ENCODE assay signal across 11 mouse cellular contexts in genomic region chr6:143464907-143465537, GRCm38 (mm10).
DNase-seq lines count a peak whose midpoint lies in the region; ATAC-seq and TF ChIP-seq lines count a peak whose summit lies in the region.
"Had no signal": no experiment of that assay in that cellular context is flagged by ENCODE, and none has a peak within 500 bp of the region (broad histone marks: within the 10 kb centered on the region; RNA-seq: fewer than 3 reads in every experiment).

No protein-coding gene starts in this region.

- no peak overlapping the region for H3K4me3 ChIP-seq in intestine, postnatal 0 days (ENCODE audit: low read depth, low read length)
- no peak overlapping the region for H3K4me3 ChIP-seq in intestine, embryonic 16.5 days (ENCODE audit: low read length)
- no peak overlapping the region for H3K4me3 ChIP-seq in lung, embryonic 14.5 days (ENCODE audit: low read depth, low read length)
- H3K4me3 ChIP-seq in forebrain, embryonic 16.5 days (replicated peaks; ENCODE audit: low read length): no peak overlapping the region
- no peak overlapping the region for H3K4me3 ChIP-seq in hindbrain, embryonic 14.5 days (replicated peaks; ENCODE audit: low read length)
- H3K4me3 ChIP-seq: erythroblast, embryonic 14.5 days; lung, embryonic 15.5 days had no signal

- 74% methylated on average over 12 of the region's 12 CpGs for WGBS in intestine, postnatal 0 days
- WGBS in intestine, embryonic 16.5 days: 75% methylated on average over 12 of the region's 12 CpGs
- WGBS in lung, embryonic 14.5 days: 72% methylated on average over 12 of the region's 12 CpGs
- 80% methylated on average over 12 of the region's 12 CpGs for WGBS in forebrain, embryonic 16.5 days
- 77% methylated on average over 12 of the region's 12 CpGs for WGBS in hindbrain, embryonic 14.5 days

- peak; percentile 59 for DNase-seq in 416B (ENCODE audit: low read depth)
- DNase-seq in ES-CJ7 (ENCODE audit: low read depth, low spot score): peak; percentile 43
- DNase-seq in lung, embryonic 14.5 days: peak; percentile 16
- DNase-seq in hindbrain, embryonic 14.5 days (ENCODE audit: low spot score): no peak
- DNase-seq: layer of hippocampus, postnatal 36 days had no signal

- ATAC-seq in intestine, postnatal 0 days: no peak
- no peak for ATAC-seq in intestine, embryonic 16.5 days
- no peak for ATAC-seq in lung, embryonic 14.5 days (ENCODE audit: insufficient read depth)
- no peak for ATAC-seq in forebrain, embryonic 16.5 days
- no peak for ATAC-seq in hindbrain, embryonic 14.5 days (ENCODE audit: low FRiP score)
- ATAC-seq: hindbrain, embryonic 16.5 days had no signal

- H3K27me3 ChIP-seq in intestine, postnatal 0 days (replicated peaks; ENCODE audit: control insufficient read depth, insufficient read depth, low read length): no peaks in the 10 kb centered on the region
- H3K27me3 ChIP-seq in intestine, embryonic 16.5 days (replicated peaks; ENCODE audit: control insufficient read depth, insufficient read depth, low read length): no peaks in the 10 kb centered on the region
- H3K27me3 ChIP-seq in lung, embryonic 14.5 days (ENCODE audit: insufficient read depth, low read length): no peaks in the 10 kb centered on the region
- H3K27me3 ChIP-seq in forebrain, embryonic 16.5 days (replicated peaks; ENCODE audit: control insufficient read depth, insufficient read depth, low read length): no peaks in the 10 kb centered on the region
- no peaks in the 10 kb centered on the region for H3K27me3 ChIP-seq in hindbrain, embryonic 14.5 days (ENCODE audit: control insufficient read depth, insufficient read depth, low read length)
- H3K27me3 ChIP-seq: lung, embryonic 15.5 days had no signal

- no peak overlapping the region for H3K4me2 ChIP-seq in intestine, postnatal 0 days (replicated peaks; ENCODE audit: low read depth)
- H3K4me2 ChIP-seq in intestine, embryonic 16.5 days (ENCODE audit: low read depth, low read length): no peak overlapping the region
- H3K4me2 ChIP-seq in lung, embryonic 14.5 days: no peak overlapping the region
- H3K4me2 ChIP-seq in forebrain, embryonic 16.5 days (ENCODE audit: low read length): no peak overlapping the region
- H3K4me2 ChIP-seq in hindbrain, embryonic 14.5 days (replicated peaks): no peak overlapping the region
- H3K4me2 ChIP-seq: lung, embryonic 15.5 days had no signal

- peak; percentile 68 for TF ChIP-seq CTCF in intestine, postnatal 0 days (IDR thresholded peaks at IDR 0.05; ENCODE audit: low read depth)
- peak; percentile 62 for TF ChIP-seq CTCF in lung, embryonic 14.5 days (IDR thresholded peaks at IDR 0.05; ENCODE audit: low read depth)

- H3K9ac ChIP-seq in intestine, postnatal 0 days (ENCODE audit: low read depth, low read length): no peak overlapping the region
- H3K9ac ChIP-seq in intestine, embryonic 16.5 days (ENCODE audit: low read depth, low read length): no peak overlapping the region
- no peak overlapping the region for H3K9ac ChIP-seq in lung, embryonic 14.5 days
- no peak overlapping the region for H3K9ac ChIP-seq in forebrain, embryonic 16.5 days (replicated peaks; ENCODE audit: low read depth, low read length)
- no peak overlapping the region for H3K9ac ChIP-seq in hindbrain, embryonic 14.5 days
- H3K9ac ChIP-seq: lung, embryonic 15.5 days had no signal

- no peak overlapping the region for H3K27ac ChIP-seq in intestine, postnatal 0 days (ENCODE audit: low read depth, low read length)
- H3K27ac ChIP-seq in intestine, embryonic 16.5 days (ENCODE audit: low read length): no peak overlapping the region
- no peak overlapping the region for H3K27ac ChIP-seq in lung, embryonic 14.5 days (ENCODE audit: low read depth)
- no peak overlapping the region for H3K27ac ChIP-seq in forebrain, embryonic 16.5 days (ENCODE audit: low read length)
- H3K27ac ChIP-seq in hindbrain, embryonic 14.5 days: no peak overlapping the region
- H3K27ac ChIP-seq: lung, embryonic 15.5 days had no signal

- H3K4me1 ChIP-seq in intestine, postnatal 0 days (replicated peaks; ENCODE audit: control insufficient read depth, insufficient read depth, low read length): no peaks in the 10 kb centered on the region
- no peaks in the 10 kb centered on the region for H3K4me1 ChIP-seq in intestine, embryonic 16.5 days (ENCODE audit: control insufficient read depth, insufficient read depth, low read length)
- no peaks in the 10 kb centered on the region for H3K4me1 ChIP-seq in lung, embryonic 14.5 days (ENCODE audit: insufficient read depth)
- no peaks in the 10 kb centered on the region for H3K4me1 ChIP-seq in forebrain, embryonic 16.5 days (replicated peaks; ENCODE audit: control insufficient read depth, insufficient read depth, low read length)
- H3K4me1 ChIP-seq in hindbrain, embryonic 14.5 days (replicated peaks; ENCODE audit: control insufficient read depth, insufficient read depth, low read length): no peaks in the 10 kb centered on the region
- H3K4me1 ChIP-seq: lung, embryonic 15.5 days had no signal

- H3K36me3 ChIP-seq in intestine, postnatal 0 days (ENCODE audit: control insufficient read depth, insufficient read depth): no peaks in the 10 kb centered on the region
- H3K36me3 ChIP-seq in intestine, embryonic 16.5 days (ENCODE audit: control insufficient read depth, insufficient read depth, low read length): no peaks in the 10 kb centered on the region
- no peaks in the 10 kb centered on the region for H3K36me3 ChIP-seq in lung, embryonic 14.5 days (ENCODE audit: insufficient read depth)
- H3K36me3 ChIP-seq in forebrain, embryonic 16.5 days (ENCODE audit: control insufficient read depth, insufficient read depth): no peaks in the 10 kb centered on the region
- H3K36me3 ChIP-seq in hindbrain, embryonic 14.5 days (replicated peaks; ENCODE audit: control insufficient read depth, insufficient read depth): no peaks in the 10 kb centered on the region
- H3K36me3 ChIP-seq: lung, embryonic 15.5 days had no signal

- no peaks in the 10 kb centered on the region for H3K9me3 ChIP-seq in intestine, postnatal 0 days (ENCODE audit: control insufficient read depth)
- H3K9me3 ChIP-seq in intestine, embryonic 16.5 days (ENCODE audit: control insufficient read depth, low read length): no peaks in the 10 kb centered on the region
- H3K9me3 ChIP-seq in lung, embryonic 14.5 days (ENCODE audit: low read depth, low read length): no peaks in the 10 kb centered on the region
- H3K9me3 ChIP-seq in forebrain, embryonic 16.5 days (ENCODE audit: control insufficient read depth, low read length): no peaks in the 10 kb centered on the region
- H3K9me3 ChIP-seq in hindbrain, embryonic 14.5 days (ENCODE audit: control insufficient read depth, low read length): no peaks in the 10 kb centered on the region
- H3K9me3 ChIP-seq: lung, embryonic 15.5 days had no signal
